Mouse (Mus musculus) right cerebral cortex, postnatal 36 days (tissue): ENCODE results near the gene Csmd2.
"Not testable (repeated sequence)": the region's sequence is repeated elsewhere in the genome, so short reads cannot be mapped to it uniquely, and the experiment has no call there.

Source experiments
- DNase-seq, 2 experiments: peaks; one replicate each; pipeline ENCODE4 v3.0.0; 2022; ENCODE audit warnings: low spot score in 2 of 2, mixed read lengths in 1 of 2

The Csmd2 gene

DNA sequence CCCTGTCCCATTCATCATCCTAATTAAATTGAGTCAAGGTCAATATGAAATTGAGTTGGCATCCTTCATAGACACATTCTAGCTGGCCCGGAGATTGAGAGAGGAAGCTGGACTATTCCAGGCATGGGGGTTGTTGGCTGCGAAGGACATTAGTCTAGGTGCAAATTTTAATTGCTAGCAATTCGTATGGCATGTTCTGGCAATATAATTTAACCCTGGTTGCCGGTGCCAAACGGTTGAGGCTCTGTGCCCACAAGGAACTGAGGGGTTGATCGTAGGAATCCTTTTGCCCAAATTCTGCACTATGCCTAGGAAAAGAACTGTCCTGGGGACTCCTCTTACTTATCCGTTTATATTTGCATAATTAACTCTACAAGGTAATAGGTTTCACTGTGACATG, 496.2 kb downstream of the Csmd2 start:
- DNase-seq: no peak

DNA sequence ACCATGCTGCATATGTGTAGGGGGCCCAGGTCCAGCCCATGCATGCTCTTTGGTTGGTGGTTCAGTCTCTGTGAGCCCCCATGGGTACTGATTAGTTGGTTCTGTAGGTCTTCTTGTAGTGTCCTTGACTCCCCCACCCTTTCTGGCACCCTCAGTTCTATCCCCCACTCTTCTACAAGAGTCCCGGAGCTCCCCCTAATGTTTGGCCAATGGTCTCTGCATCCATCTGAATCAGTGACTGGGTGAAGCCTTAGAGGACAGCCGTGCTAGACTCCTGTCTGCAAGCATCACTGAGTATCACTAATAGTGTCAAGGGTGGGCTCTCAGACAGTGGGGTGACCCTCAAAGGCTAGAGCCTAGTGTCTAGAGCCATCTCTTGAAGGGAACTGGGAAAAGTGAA, 497.0 kb downstream of the Csmd2 start:
- DNase-seq: no peak

DNA sequence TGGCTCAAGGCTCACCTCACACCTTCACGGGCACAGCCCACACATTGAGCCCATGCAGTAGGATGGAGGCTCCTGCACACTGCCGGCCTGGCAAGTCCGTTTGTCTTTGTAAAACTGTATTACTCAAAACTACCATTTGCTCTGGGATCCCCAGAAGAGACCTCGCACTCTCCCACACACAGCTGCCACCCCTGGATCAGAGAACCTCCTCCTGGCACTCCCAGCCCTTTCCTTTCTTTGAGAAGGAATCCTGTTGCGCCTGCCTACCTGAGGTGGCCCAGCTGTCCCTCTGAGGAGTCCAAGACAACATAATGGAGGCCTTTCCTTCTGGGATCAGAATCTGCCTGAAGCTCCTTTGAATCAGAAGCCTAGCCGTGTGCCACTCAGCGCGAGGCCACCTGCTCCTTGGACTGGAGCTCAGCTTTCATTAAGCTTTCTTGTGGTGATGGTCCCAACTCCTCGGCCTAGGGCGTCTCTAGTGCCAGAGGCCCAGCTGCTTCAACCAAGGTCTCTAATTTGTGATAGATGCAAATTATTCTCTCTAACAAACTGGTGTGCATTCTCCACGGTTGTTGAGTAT, 502.0 kb downstream of the Csmd2 start:
- peak in 1 of 2 experiments; percentile 24 for DNase-seq

- DNase-seq: no peak
Observed at GRCm38 (mm10) chr4:128492055-128492454, 504.4 kb downstream of the Csmd2 start.

- no peak for DNase-seq
Observed at GRCm38 (mm10) chr4:128499980-128500379, 512.3 kb downstream of the Csmd2 start.

- DNase-seq: no peak
Observed at GRCm38 (mm10) chr4:128506878-128507277, 519.2 kb downstream of the Csmd2 start.

DNA sequence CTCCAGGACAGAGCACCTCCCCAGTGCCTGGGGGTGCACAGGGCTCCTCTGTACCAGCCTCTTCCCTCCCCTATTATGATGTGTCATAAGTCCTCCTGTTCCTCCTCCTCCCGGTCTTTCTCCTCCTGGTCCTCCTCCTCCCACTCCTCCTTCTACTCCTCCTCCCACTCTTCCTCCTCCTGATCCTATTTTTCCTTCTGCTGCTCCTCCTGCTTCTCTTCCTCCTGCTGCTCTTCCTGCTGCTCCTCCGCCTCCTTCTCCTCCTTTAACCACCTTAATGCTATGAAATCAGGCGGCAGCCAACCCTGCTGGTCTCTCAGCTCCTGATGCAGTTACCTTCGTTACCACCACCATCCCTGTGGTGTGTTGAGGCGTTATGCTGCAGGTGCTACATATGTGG, 522.2 kb downstream of the Csmd2 start:
- DNase-seq: peak in 1 of 2 experiments; percentile 28

- DNase-seq: no peak
Observed at GRCm38 (mm10) chr4:128514496-128514895, 526.8 kb downstream of the Csmd2 start.

GRCm38 (mm10) chr4:128521276-128521675, 533.6 kb downstream of the Csmd2 start:
- no peak for DNase-seq

GRCm38 (mm10) chr4:128543378-128543777, 555.7 kb downstream of the Csmd2 start:
- DNase-seq: no peak

GRCm38 (mm10) chr4:128543956-128544486, 556.4 kb downstream of the Csmd2 start:
- not testable (repeated sequence) for DNase-seq

- DNase-seq: no peak
Observed at GRCm38 (mm10) chr4:128550756-128551155, 563.1 kb downstream of the Csmd2 start.

GRCm38 (mm10) chr4:128554198-128554597, 566.5 kb downstream of the Csmd2 start:
- no peak for DNase-seq

DNA sequence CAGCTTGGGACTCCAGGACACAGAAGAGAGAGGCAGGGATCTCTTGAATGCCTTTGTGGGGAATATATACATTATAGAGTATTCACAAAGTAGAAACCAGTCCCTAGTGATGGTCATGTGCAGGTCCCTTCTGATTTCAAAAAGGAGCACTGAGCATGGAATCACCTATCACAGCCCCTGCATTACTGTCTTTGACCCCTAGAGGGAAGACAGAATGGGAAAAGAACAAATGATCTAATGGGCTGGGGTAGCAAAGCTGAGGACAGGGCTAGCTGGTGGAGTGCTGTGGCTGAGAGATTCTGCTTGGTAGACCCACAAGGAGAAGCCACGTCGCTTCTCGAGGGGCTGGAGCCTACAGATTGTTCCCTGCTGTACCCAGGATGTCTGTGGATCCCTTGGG, 572.7 kb downstream of the Csmd2 start:
- no peak for DNase-seq

DNA sequence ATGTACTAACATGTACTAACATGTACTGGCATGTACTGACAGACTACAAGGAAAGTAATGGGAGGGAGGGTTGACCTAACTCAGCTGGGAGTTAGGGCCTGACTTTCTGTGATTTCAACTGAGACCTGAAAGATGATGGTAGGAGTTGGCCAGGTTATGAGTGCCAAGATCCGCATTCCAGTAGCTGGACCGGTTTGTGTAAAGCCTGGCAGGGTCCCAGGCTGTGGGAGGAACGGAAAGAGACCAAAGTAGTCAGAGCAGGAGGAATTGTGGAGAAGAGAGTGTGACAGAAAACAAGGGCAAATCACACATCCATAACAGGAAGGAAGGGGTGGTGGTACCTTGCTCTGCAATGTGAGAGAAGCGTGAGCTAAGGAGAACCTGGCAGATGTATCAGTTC, 588.2 kb downstream of the Csmd2 start:
- no peak for DNase-seq

DNA sequence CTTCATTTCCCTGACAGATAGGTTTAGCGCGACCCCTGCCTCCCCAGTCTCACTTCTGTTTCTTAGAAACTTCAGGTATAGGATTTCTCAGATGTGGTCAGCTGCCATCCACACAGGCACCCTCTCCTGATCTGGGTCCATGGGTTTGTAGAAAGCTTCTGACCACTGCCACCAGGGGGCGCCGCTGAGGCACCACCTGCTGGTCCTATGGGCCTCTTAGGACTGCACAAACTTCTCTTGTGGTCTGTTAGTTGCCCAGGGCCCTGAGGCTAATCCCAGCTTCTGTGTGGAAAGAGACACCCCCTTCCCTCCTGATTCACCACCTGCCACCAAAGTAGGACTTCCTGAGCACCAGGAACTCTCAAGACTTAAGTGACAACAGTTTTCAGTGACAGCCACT, 591.5 kb downstream of the Csmd2 start:
- DNase-seq: no peak

GRCm38 (mm10) chr4:128593286-128593685, 605.6 kb downstream of the Csmd2 start:
- no peak for DNase-seq

- DNase-seq: no peak
Observed at GRCm38 (mm10) chr4:128594062-128594461, 606.4 kb downstream of the Csmd2 start.

GRCm38 (mm10) chr4:128597801-128598560, 610.3 kb downstream of the Csmd2 start:
- DNase-seq: no peak

DNA sequence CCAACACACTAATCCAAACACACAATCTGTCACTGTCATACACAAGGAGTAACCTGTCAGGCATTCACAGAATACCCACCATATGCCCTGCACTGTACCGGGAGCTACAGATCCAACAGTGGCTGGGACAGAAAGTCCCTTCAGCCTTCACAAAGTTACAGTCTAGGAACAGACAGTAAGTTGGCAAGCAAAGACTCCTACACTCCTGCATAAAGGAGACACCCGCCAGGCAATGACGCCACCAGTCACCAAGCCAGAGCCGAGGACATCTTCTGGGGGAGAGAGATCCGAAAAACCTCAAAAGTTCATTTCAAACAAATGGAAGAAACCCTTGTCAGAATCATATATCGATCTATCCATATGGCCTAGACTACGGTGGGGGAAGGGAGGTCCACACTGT, 618.9 kb downstream of the Csmd2 start:
- DNase-seq: peak in 1 of 2 experiments; percentile 60

GRCm38 (mm10) chr4:128607661-128608060, 620.0 kb downstream of the Csmd2 start:
- no peak for DNase-seq

GRCm38 (mm10) chr4:128609276-128609924, 621.7 kb downstream of the Csmd2 start:
- DNase-seq: no peak
